ENCODE assay signal across 8 mouse cellular contexts in genomic region chr6:59208685-59209298, GRCm38 (mm10). TPM values are rescaled to one million over a fixed set of nuclear protein-coding genes. Genes with fewer than 3 reads are reported as not detected.
A peak's percentile ranks its signal among the peaks of the same experiment; 100 is the strongest.
DNase-seq lines count a peak whose midpoint lies in the region; ATAC-seq and TF ChIP-seq lines count a peak whose summit lies in the region.

TSS of gene Tigd2 (plus strand) at chr6:59208870.

- peak within 1 kb of the TSS; percentile 69 for H3K4me2 ChIP-seq in embryonic facial prominence, embryonic 13.5 days
- peak within 1 kb of the TSS; percentile 46 for H3K4me2 ChIP-seq in limb, embryonic 14.5 days (replicated peaks; ENCODE audit: low read depth, low read length, severe bottlenecking)
- peak within 1 kb of the TSS; percentile 59 for H3K4me2 ChIP-seq in midbrain, postnatal 0 days (ENCODE audit: low read depth, low read length, poor library complexity, severe bottlenecking)

- peak within 1 kb of the TSS; percentile 85 for H3K9ac ChIP-seq in embryonic facial prominence, embryonic 13.5 days
- peak within 1 kb of the TSS; percentile 94 for H3K9ac ChIP-seq in limb, embryonic 14.5 days (ENCODE audit: low read depth, low read length, severe bottlenecking)
- H3K9ac ChIP-seq in midbrain, postnatal 0 days (replicated peaks; ENCODE audit: low read length, poor library complexity, severe bottlenecking) = peak within 1 kb of the TSS; percentile 86

- under 1% methylated on average over 62 of the region's 62 CpGs for WGBS in embryonic facial prominence, embryonic 13.5 days
- WGBS in limb, embryonic 14.5 days = under 1% methylated on average over 44 of the region's 62 CpGs
- WGBS in midbrain, postnatal 0 days = 1% methylated on average over 60 of the region's 62 CpGs

- H3K27ac ChIP-seq in embryonic facial prominence, embryonic 13.5 days = peak within 1 kb of the TSS; percentile 81
- peak within 1 kb of the TSS; percentile 79 for H3K27ac ChIP-seq in limb, embryonic 14.5 days (replicated peaks; ENCODE audit: low read depth, low read length)
- peak within 1 kb of the TSS; percentile 88 for H3K27ac ChIP-seq in midbrain, postnatal 0 days (ENCODE audit: low read depth, low read length)

- peak within 1 kb of the TSS; percentile 73 for H3K4me3 ChIP-seq in embryonic facial prominence, embryonic 13.5 days
- H3K4me3 ChIP-seq in limb, embryonic 14.5 days (replicated peaks; ENCODE audit: low read length) = peak within 1 kb of the TSS; percentile 90
- H3K4me3 ChIP-seq in midbrain, postnatal 0 days (ENCODE audit: low read depth, low read length) = peak within 1 kb of the TSS; percentile 71

- TF ChIP-seq POLR2A in limb, embryonic 14.5 days (IDR thresholded peaks at IDR 0.05; ENCODE audit: borderline replicate concordance, extremely low read depth, insufficient read depth, insufficient read length) = peak; percentile 87

- H3K4me1 ChIP-seq in embryonic facial prominence, embryonic 13.5 days = peaks cover 4% of the 10 kb centered on the region; the same call in 1 of the 2 replicates
- no peaks in the 10 kb centered on the region for H3K4me1 ChIP-seq in limb, embryonic 14.5 days (ENCODE audit: control insufficient read depth, insufficient read depth, low read length)
- H3K4me1 ChIP-seq in midbrain, postnatal 0 days (ENCODE audit: insufficient read depth, low read length) = no peaks in the 10 kb centered on the region

- TF ChIP-seq CTCF in midbrain, postnatal 0 days (IDR thresholded peaks at IDR 0.05) = peak; percentile 87

- peak; percentile 98 for ATAC-seq in embryonic facial prominence, embryonic 13.5 days (ENCODE audit: insufficient number of reproducible peaks, insufficient read depth, low FRiP score, low TSS enrichment, low read depth)
- ATAC-seq in limb, embryonic 14.5 days (ENCODE audit: low FRiP score, low read depth) = peak; percentile 98
- ATAC-seq in midbrain, postnatal 0 days (ENCODE audit: low FRiP score) = peak; percentile 98

- no peaks in the 10 kb centered on the region for H3K27me3 ChIP-seq in embryonic facial prominence, embryonic 13.5 days
- no peaks in the 10 kb centered on the region for H3K27me3 ChIP-seq in limb, embryonic 14.5 days (ENCODE audit: control insufficient read depth, insufficient read depth, low read length)
- no peaks in the 10 kb centered on the region for H3K27me3 ChIP-seq in midbrain, postnatal 0 days (ENCODE audit: insufficient read depth, low read length)

- peaks cover 14% of the 10 kb centered on the region; the same call in 1 of the 2 replicates for H3K36me3 ChIP-seq in embryonic facial prominence, embryonic 13.5 days
- H3K36me3 ChIP-seq in limb, embryonic 14.5 days (ENCODE audit: control insufficient read depth, insufficient read depth, low read length) = no peaks in the 10 kb centered on the region
- no peaks in the 10 kb centered on the region for H3K36me3 ChIP-seq in midbrain, postnatal 0 days (ENCODE audit: insufficient read depth, low read length)

- H3K9me3 ChIP-seq in embryonic facial prominence, embryonic 13.5 days = no peaks in the 10 kb centered on the region
- H3K9me3 ChIP-seq in limb, embryonic 14.5 days (ENCODE audit: control insufficient read depth, low read length) = no peaks in the 10 kb centered on the region
- no peaks in the 10 kb centered on the region for H3K9me3 ChIP-seq in midbrain, postnatal 0 days (ENCODE audit: low read length)

- DNase-seq in 3134 (ENCODE audit: extremely low read depth, insufficient read length, low spot score) = peak; percentile 92
- DNase-seq in adrenal gland, postnatal 36 days = peak; percentile 95 to 96
- DNase-seq in heart, adult 8-10 months (ENCODE audit: low spot score) = peak; percentile 85
- DNase-seq in kidney, adult 9 months = peak; percentile 89
- peak; percentile 90 for DNase-seq in limb, embryonic 14.5 days (ENCODE audit: low spot score)
- peak; percentile 95 for DNase-seq in midbrain, postnatal 0 days (ENCODE audit: low spot score)
- peak; percentile 81 to 87 for DNase-seq in spleen, postnatal 14 days (ENCODE audit: low spot score in 2 of 2)

RNA-seq across cellular contexts. Expression of gene Tigd2, which starts in this region (rescaled TPM):
- 10 to 100 TPM; 16.4 to 16.9 TPM for total RNA-seq in adrenal gland, postnatal 36 days (2021)
- polyA plus RNA-seq in embryonic facial prominence, embryonic 13.5 days (2015; fragmentation: Nextera tagmentation; extraction: Ambion mirVana) = 12.3 and 13.6 TPM in 2 replicates
- total RNA-seq in heart, adult 8-10 months (2022) = 10 to 100 TPM; 10.7 to 14.2 (median 12.3) TPM
- 4.3 and 4.4 TPM in 2 replicates for polyA plus RNA-seq in limb, embryonic 14.5 days (2012; rRNA removed)
- 12.7 and 13.1 TPM in 2 replicates for polyA plus RNA-seq in limb, embryonic 14.5 days (2014; fragmentation: Nextera tagmentation; extraction: Ambion mirVana)
- total RNA-seq in midbrain, postnatal 0 days (2014; rRNA removed) = 10.0 and 15.3 TPM in 2 replicates
- polyA plus RNA-seq in midbrain, postnatal 0 days (2015; fragmentation: Nextera tagmentation; extraction: Ambion mirVana) = 13.2 and 13.7 TPM in 2 replicates

Comparison
In these comparisons a context has a peak if more than half of its experiments do, and no peak if none do; other contexts are left out.
1. Peak in every context shown above with its lines: DNase-seq, ATAC-seq, H3K4me3 ChIP-seq and H3K27ac ChIP-seq.